Mouse (Mus musculus): Measurements from ENCODE around the gene Fry. TPM values are rescaled to one million over a fixed set of nuclear protein-coding genes. Genes with fewer than 3 reads are reported as not detected.

Gene Fry
- 8.5 TPM in 2 replicates for polyA plus RNA-seq (2015; fragmentation: Nextera tagmentation; extraction: Ambion mirVana)

GRCm38 (mm10) chr5:150118455-150119241 lies at the start of gene Fry:
TSS of gene Fry (plus strand) at chr5:150118645.

GRCm38 (mm10) chr5:150518064-150518463 lies 399.6 kb downstream of the Fry start, which contains the start of gene Zar1l:
TSS of gene Zar1l (minus strand) at chr5:150518164.

GRCm38 (mm10) chr5:150521937-150522866 lies 403.8 kb downstream of the Fry start, which contains the start of gene Brca2:
TSS of gene Brca2 (plus strand) at chr5:150522630.

Other genes with a start within 250 kb of the Fry start
- gene Rxfp2, start 100.0 kb upstream of the Fry start, polyA plus RNA-seq (2015; fragmentation: Nextera tagmentation; extraction: Ambion mirVana), result not detected in 2 replicates

Data from urinary bladder, postnatal 0 days (tissue).